11 mouse cellular contexts compared by ENCODE assay signal in genomic region chrX:47328817-47329216, GRCm38 (mm10).
A peak's percentile ranks its signal among the peaks of the same experiment; 100 is the strongest.
DNase-seq lines count a peak whose midpoint lies in the region; ATAC-seq and TF ChIP-seq lines count a peak whose summit lies in the region.
"Had no signal": no experiment of that assay in that cellular context is flagged by ENCODE, and none has a peak within 500 bp of the region (broad histone marks: within the 10 kb centered on the region; RNA-seq: fewer than 3 reads in every experiment).

No protein-coding gene starts in this region.

- peak; percentile 57 for DNase-seq in forebrain, postnatal 0 days
- DNase-seq in layer of hippocampus, adult 2 months (ENCODE audit: low spot score in 2 of 2) = peak in 1 of 2 experiments; percentile 47
- DNase-seq in layer of hippocampus, adult 9-11 months = no peak
- DNase-seq in 3T3-L1 (ENCODE audit: low read depth, low spot score) (peak; percentile 33), Patski (ENCODE audit: low read depth, low spot score) (no peak)
- DNase-seq in spleen, postnatal 10 days (ENCODE audit: low spot score in 2 of 2) = no peak

- no peak overlapping the region for H3K4me3 ChIP-seq in forebrain, postnatal 0 days (ENCODE audit: low read depth, low read length)
- H3K4me3 ChIP-seq in forebrain, embryonic 16.5 days (replicated peaks; ENCODE audit: low read length) = no peak overlapping the region
- H3K4me3 ChIP-seq in layer of hippocampus, adult 2 months = no peak overlapping the region
- H3K4me3 ChIP-seq: heart, embryonic 13.5 days had no signal

- H3K9ac ChIP-seq in forebrain, postnatal 0 days = no peak overlapping the region
- H3K9ac ChIP-seq in forebrain, embryonic 16.5 days (replicated peaks; ENCODE audit: low read depth, low read length) = no peak overlapping the region
- H3K9ac ChIP-seq: heart, embryonic 13.5 days had no signal

- H3K9me3 ChIP-seq in forebrain, postnatal 0 days (ENCODE audit: low read length) = no peaks in the 10 kb centered on the region
- no peaks in the 10 kb centered on the region for H3K9me3 ChIP-seq in forebrain, embryonic 16.5 days (ENCODE audit: control insufficient read depth, low read length)
- H3K9me3 ChIP-seq: heart, embryonic 13.5 days had no signal

- H3K27ac ChIP-seq in forebrain, postnatal 0 days (ENCODE audit: low read depth, low read length) = no peak overlapping the region
- no peak overlapping the region for H3K27ac ChIP-seq in forebrain, embryonic 16.5 days (ENCODE audit: low read length)
- no peak overlapping the region for H3K27ac ChIP-seq in layer of hippocampus, adult 2 months
- H3K27ac ChIP-seq: heart, embryonic 13.5 days; macrophage had no signal

- no peak overlapping the region for H3K4me2 ChIP-seq in forebrain, postnatal 0 days (ENCODE audit: low read depth)
- no peak overlapping the region for H3K4me2 ChIP-seq in forebrain, embryonic 16.5 days (ENCODE audit: low read length)
- H3K4me2 ChIP-seq: heart, embryonic 13.5 days had no signal

- POLR2A ChIA-PET in Patski (lab: Charles Lee) = no interaction called here

- in situ Hi-C loops in Patski (cut with MboI; ENCODE audit: low pct_unique_long_range_greater_than_20kb) = no loop called here

- no peaks in the 10 kb centered on the region for H3K27me3 ChIP-seq in forebrain, postnatal 0 days (ENCODE audit: insufficient read depth, low read length)
- H3K27me3 ChIP-seq in forebrain, embryonic 16.5 days (replicated peaks; ENCODE audit: control insufficient read depth, insufficient read depth, low read length) = no peaks in the 10 kb centered on the region
- peaks cover 34% of the 10 kb centered on the region for H3K27me3 ChIP-seq in Patski
- H3K27me3 ChIP-seq: heart, embryonic 13.5 days had no signal

- CTCF ChIA-PET in Patski (lab: Charles Lee) = no interaction called here

- H3K36me3 ChIP-seq in forebrain, postnatal 0 days (ENCODE audit: insufficient read depth) = no peaks in the 10 kb centered on the region
- H3K36me3 ChIP-seq in forebrain, embryonic 16.5 days (ENCODE audit: control insufficient read depth, insufficient read depth) = no peaks in the 10 kb centered on the region
- H3K36me3 ChIP-seq: heart, embryonic 13.5 days had no signal

- no peak for ATAC-seq in forebrain, postnatal 0 days
- ATAC-seq in forebrain, embryonic 16.5 days = no peak
- no peak for ATAC-seq in Patski
- ATAC-seq in inflammation-experienced regulatory T-cells, adult 6 months = no peak
- ATAC-seq: activated CD4-positive, CD25-positive, alpha-beta regulatory T cell, adult 4 months had no signal

- peak; percentile 33 for TF ChIP-seq CTCF in forebrain, postnatal 0 days (IDR thresholded peaks at IDR 0.05; ENCODE audit: low read depth)
- peak; percentile 75 for TF ChIP-seq CTCF in layer of hippocampus, adult 2 months (conservative IDR thresholded peaks at IDR 0.05)
- TF ChIP-seq CTCF in Patski (IDR thresholded peaks at IDR 0.05) = peak; percentile 30

- no peaks in the 10 kb centered on the region for H3K4me1 ChIP-seq in forebrain, postnatal 0 days (ENCODE audit: insufficient read depth)
- no peaks in the 10 kb centered on the region for H3K4me1 ChIP-seq in forebrain, embryonic 16.5 days (replicated peaks; ENCODE audit: control insufficient read depth, insufficient read depth, low read length)
- H3K4me1 ChIP-seq: heart, embryonic 13.5 days had no signal

Comparison
In these comparisons a context has a peak if more than half of its experiments do, and no peak if none do; other contexts are left out.
1. DNase-seq: peak in forebrain, postnatal 0 days (single experiment) and 3T3-L1 (single experiment); none in layer of hippocampus, adult 9-11 months (single experiment), Patski (single experiment) and spleen, postnatal 10 days (0 of 2).
2. Peak in every context shown above with its lines, with median percentiles within 50 percentile points of each other: CTCF ChIP-seq.